Mouse (Mus musculus) CH12.LX (cell line): ENCODE measurements around the gene Tns4. TPM values are rescaled to one million over a fixed set of nuclear protein-coding genes. Genes with fewer than 3 reads are reported as not detected.

ENCODE experiments used
- DNase-seq: peaks from one replicate; pipeline ENCODE4 v3.0.0-alpha.2; 2013; ENCODE audit errors: extremely low read depth
- H3K27ac ChIP-seq: 2 replicates; pipeline ENCODE4 v1.5.1; 2012; ENCODE audit warnings: low read depth, mild to moderate bottlenecking, control low read depth, moderate library complexity; ENCODE audit not compliant: insufficient read depth
- H3K27me3 ChIP-seq: replicated peaks from 2 replicates; pipeline ENCODE3; 2012; ENCODE audit warnings: inconsistent platforms
- H3K36me3 ChIP-seq, 2 experiments: replicated peaks in 1 of 2; 2 replicates each; pipeline versions ENCODE3 to v1.6.1; 2012; ENCODE audit warnings: inconsistent platforms in 1 of 2, low read length in 1 of 2, mild to moderate bottlenecking in 1 of 2, mixed read lengths in 1 of 2, moderate library complexity in 1 of 2; ENCODE audit not compliant: control insufficient read depth in 1 of 2, insufficient read depth in 1 of 2
- H3K4me1 ChIP-seq, 2 experiments: 2 replicates each; pipeline ENCODE4 v1.6.1; 2012; ENCODE audit warnings: inconsistent platforms in 1 of 2, moderate library complexity in 1 of 2; ENCODE audit not compliant: insufficient read depth in 2 of 2, control insufficient read depth in 1 of 2
- H3K4me2 ChIP-seq: 2 replicates; pipeline ENCODE4 v1.6.1; 2012; ENCODE audit warnings: low read depth, mild to moderate bottlenecking, control low read depth; ENCODE audit not compliant: poor library complexity, insufficient read depth, severe bottlenecking
- H3K4me3 ChIP-seq, 3 experiments: fragments of 150-350 bp in 1 of 3; sonication (generic) in 1 of 3; replicated peaks in 1 of 3; 2 replicates each; pipeline versions ENCODE3 to v1.5.1; 2011 to 2012; ENCODE audit warnings: low read depth in 2 of 3, low read length in 2 of 3, mild to moderate bottlenecking in 2 of 3, moderate library complexity in 2 of 3, control low read depth in 1 of 3, improper control_type of control experiment in 1 of 3, inconsistent platforms in 1 of 3, mixed read lengths in 1 of 3; ENCODE audit not compliant: poor library complexity in 1 of 3
- H3K79me2 ChIP-seq: replicated peaks from 2 replicates; pipeline ENCODE4 v1.6.1; 2012; ENCODE audit warnings: mild to moderate bottlenecking, moderate library complexity; ENCODE audit not compliant: control insufficient read depth, poor library complexity, insufficient read depth, severe bottlenecking; ENCODE audit errors: extremely low read depth
- H3K9ac ChIP-seq: 2 replicates; pipeline ENCODE4 v1.6.1; 2012; ENCODE audit warnings: low read depth, mild to moderate bottlenecking, control low read depth, moderate library complexity; ENCODE audit not compliant: insufficient read depth
- H3K9me3 ChIP-seq: replicated peaks from 2 replicates; pipeline ENCODE3; 2012; ENCODE audit warnings: low read length, inconsistent platforms, mixed read lengths
- CHD1 ChIP-seq: IDR thresholded peaks from 2 replicates; pipeline ENCODE4 v1.6.1; 2012; ENCODE audit warnings: low read depth, low read length, improper control_type of control experiment, inconsistent platforms
- CTCF ChIP-seq, 2 experiments: IDR thresholded peaks in 1 of 2; conservative IDR thresholded peaks in 1 of 2; 2 replicates each; pipeline ENCODE4 v1.5.1; 2011 to 2012; ENCODE audit warnings: low read depth in 2 of 2, low read length in 2 of 2, improper control_type of control experiment in 1 of 2, inconsistent platforms in 1 of 2, mild to moderate bottlenecking in 1 of 2, moderate library complexity in 1 of 2
- E2F4 ChIP-seq: IDR thresholded peaks from 2 replicates; pipeline ENCODE4 v1.6.1; 2011; ENCODE audit warnings: low read depth, low read length, improper control_type of control experiment; ENCODE audit not compliant: insufficient replicate concordance
- ETS1 ChIP-seq: conservative IDR thresholded peaks from 2 replicates; pipeline ENCODE4 v1.6.1; 2012; ENCODE audit warnings: low read depth, mild to moderate bottlenecking, inconsistent platforms, low read length, improper control_type of control experiment, moderate library complexity
- GABPA ChIP-seq: IDR thresholded peaks from 2 replicates; pipeline ENCODE4 v1.6.1; 2012; ENCODE audit warnings: low read depth, low read length, improper control_type of control experiment, inconsistent platforms; ENCODE audit not compliant: insufficient replicate concordance
- JUND ChIP-seq: conservative IDR thresholded peaks from 2 replicates; pipeline ENCODE4 v1.6.1; 2011; ENCODE audit warnings: low read depth, low read length, improper control_type of control experiment
- MAX ChIP-seq: IDR thresholded peaks from 2 replicates; pipeline ENCODE4 v1.6.1; 2011; ENCODE audit warnings: low read length, improper control_type of control experiment
- MAZ ChIP-seq: IDR thresholded peaks from 2 replicates; pipeline ENCODE4 v1.6.1; 2012; ENCODE audit warnings: low read depth, mild to moderate bottlenecking, inconsistent platforms, low read length, improper control_type of control experiment, moderate library complexity
- MEF2A ChIP-seq: IDR thresholded peaks from 2 replicates; pipeline ENCODE4 v1.6.1; 2014; ENCODE audit warnings: low read depth, mild to moderate bottlenecking, inconsistent platforms, low read length, improper control_type of control experiment, borderline replicate concordance
- NRF1 ChIP-seq: IDR thresholded peaks from 2 replicates; pipeline ENCODE4 v1.6.1; 2014; ENCODE audit warnings: low read depth, mild to moderate bottlenecking, inconsistent platforms, low read length, improper control_type of control experiment, moderate library complexity
- PAX5 ChIP-seq: IDR thresholded peaks from 2 replicates; pipeline ENCODE4 v1.6.1; 2012; ENCODE audit warnings: low read length, inconsistent platforms, mixed read lengths
- RAD21 ChIP-seq: IDR thresholded peaks from 2 replicates; pipeline ENCODE4 v1.6.1; 2011; ENCODE audit warnings: low read depth, mild to moderate bottlenecking, low read length, improper control_type of control experiment, moderate library complexity
- SIN3A ChIP-seq: IDR thresholded peaks from 2 replicates; pipeline ENCODE4 v1.6.1; 2012; ENCODE audit warnings: low read length, improper control_type of control experiment, inconsistent platforms
- UBTF ChIP-seq: IDR thresholded peaks from 2 replicates; pipeline ENCODE4 v1.6.1; 2012; ENCODE audit warnings: low read depth, mild to moderate bottlenecking, inconsistent platforms, low read length, improper control_type of control experiment, moderate library complexity
- USF1 ChIP-seq: IDR thresholded peaks from 2 replicates; pipeline ENCODE4 v1.6.1; 2014; ENCODE audit warnings: low read depth, mild to moderate bottlenecking, inconsistent platforms, low read length, improper control_type of control experiment
- USF2 ChIP-seq: conservative IDR thresholded peaks from 2 replicates; pipeline ENCODE4 v1.6.1; 2011; ENCODE audit warnings: low read depth, low read length, improper control_type of control experiment
- ZKSCAN1 ChIP-seq: IDR thresholded peaks from 2 replicates; pipeline ENCODE4 v1.6.1; 2012; ENCODE audit warnings: low read depth, inconsistent platforms, low read length, improper control_type of control experiment, borderline replicate concordance
- dilution Hi-C: fragments of 300-500 bp; cut with MboI; formaldehyde crosslinking; loops from 2 replicates; pipeline ENCODE4 v1.14.3; 2020; ENCODE audit warnings: low sequenced_read_pairs; ENCODE audit not compliant: extremely low pct_unique_long_range_greater_than_20kb, extremely low pct_ligation_motif_present
- in situ Hi-C: fragments of 300-500 bp; cut with MboI; formaldehyde crosslinking; loops from 3 replicates; pipeline ENCODE4 v1.14.3; 2019; ENCODE audit warnings: low sequenced_read_pairs, low pct_ligation_motif_present, low pct_unique_long_range_greater_than_20kb, mixed read lengths
- polyA plus RNA-seq: library from polyadenylated mRNA; unstranded; fragments of >175 nt; gene quantifications from 2 replicates; pipeline ENCODE4 v1.2.1, GENCODE M21; 2012; ENCODE audit warnings: low read depth; ENCODE audit not compliant: insufficient read length
- total RNA-seq, 2 experiments: library from RNA; depleted of rRNA; stranded (reverse); fragments of 300-350 nt in 1 of 2; fragments of >200 nt in 1 of 2; gene quantifications; 2 replicates each; pipeline ENCODE4 v1.2.3; 2012 to 2014

Tns4 gene
- total and polyA plus RNA-seq, 3 experiments, result 0.04 to 0.11 TPM; not detected in 1

DNA sequence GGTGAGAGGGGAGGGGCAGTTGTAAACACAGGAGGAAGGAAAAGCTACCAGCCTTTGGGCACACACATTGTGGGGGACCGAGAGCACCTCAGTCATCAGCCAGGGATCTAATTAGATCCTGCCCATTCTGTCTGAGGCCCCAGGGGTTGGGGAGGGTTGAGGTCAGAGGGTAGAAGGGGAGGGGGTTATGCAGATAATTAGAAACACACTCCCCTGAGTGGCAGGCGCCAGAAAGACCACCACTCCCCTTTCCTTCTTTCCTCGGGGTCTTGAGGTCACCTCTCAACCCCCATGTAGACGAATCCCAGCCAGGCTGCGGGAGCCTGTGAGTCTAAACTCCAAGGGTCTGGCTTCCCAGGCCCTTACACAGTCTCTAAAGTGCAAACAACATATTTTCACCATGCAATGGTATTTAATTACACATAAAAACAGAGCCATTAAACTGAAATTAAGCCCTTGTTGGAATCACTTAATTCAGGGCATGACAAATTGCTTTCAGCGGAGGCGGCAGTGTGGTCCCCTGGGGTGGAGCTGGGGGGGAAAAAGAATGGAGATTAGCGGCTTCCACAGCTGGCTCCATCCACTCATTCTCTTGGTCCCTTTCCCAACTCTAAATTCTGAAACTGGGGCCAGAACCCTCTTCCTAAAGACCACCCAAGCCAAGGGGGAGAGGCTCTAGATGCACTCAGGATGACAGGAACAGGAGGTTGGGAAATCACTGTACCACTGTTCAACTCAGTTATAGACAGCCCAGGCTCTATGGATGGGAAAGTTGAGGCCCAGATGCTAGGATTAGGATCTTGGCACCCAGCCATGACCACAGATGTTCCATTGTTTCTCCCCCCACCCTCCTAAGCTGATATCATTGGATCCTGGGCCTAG is 33.3 kb downstream of the Tns4 start:
- in situ Hi-C loops, result no loop called here
- H3K4me3 ChIP-seq, result no peak overlapping the region
- H3K36me3 ChIP-seq, result no peaks in the 10 kb centered on the region
- dilution Hi-C loops, result no loop called here
- TF ChIP-seq NRF1 (no peak), RAD21 (no peak), CTCF (conservative IDR thresholded peaks at IDR 0.05 in 1 of 2, IDR thresholded peaks at IDR 0.05 in 1 of 2; ENCODE audit: low read depth in 2 of 2, low read length in 2 of 2) (no peak), USF1 (no peak), ZKSCAN1 (no peak), USF2 (no peak), JUND (no peak), PAX5 (no peak), UBTF (no peak), MAZ (no peak), ETS1 (no peak)
- TF ChIP-seq, all 38 proteins: peak for 0
- H3K9me3 ChIP-seq, result peaks cover 22% of the 10 kb centered on the region
- no peak overlapping the region for H3K9ac ChIP-seq
- peaks cover 0 to 2% of the 10 kb centered on the region in 2 experiments; a peak in 1 of 4 replicates for H3K4me1 ChIP-seq
- no peak overlapping the region for H3K4me2 ChIP-seq
- DNase-seq, result no peak
- peaks cover 64% of the 10 kb centered on the region for H3K27me3 ChIP-seq
- H3K27ac ChIP-seq, result no peak overlapping the region
- H3K79me2 ChIP-seq, result no peaks in the 10 kb centered on the region

- no peak for DNase-seq
- in situ Hi-C loops (no loop called here), dilution Hi-C loops (no loop called here)
- Histone ChIP-seq H3K36me3 (no peaks in the 10 kb centered on the region), H3K27ac (no peak overlapping the region), H3K4me3 (no peak overlapping the region), H3K4me2 (no peak overlapping the region), H3K27me3 (peaks cover 61% of the 10 kb centered on the region), H3K79me2 (no peaks in the 10 kb centered on the region), H3K4me1 (no peaks in the 10 kb centered on the region; a peak in 1 of 4 replicates), H3K9me3 (peaks cover 22% of the 10 kb centered on the region), H3K9ac (no peak overlapping the region)
- TF ChIP-seq GABPA, result no peak
- TF ChIP-seq SIN3A, result no peak
- TF ChIP-seq RAD21, result no peak
- no peak for TF ChIP-seq USF1
- TF ChIP-seq MAX, result no peak
- TF ChIP-seq CTCF (conservative IDR thresholded peaks at IDR 0.05 in 1 of 2, IDR thresholded peaks at IDR 0.05 in 1 of 2; ENCODE audit: low read depth in 2 of 2, low read length in 2 of 2), result no peak
- no peak for TF ChIP-seq USF2
- TF ChIP-seq CHD1, result no peak
- TF ChIP-seq E2F4, result no peak
- no peak for TF ChIP-seq MEF2A
- no peak for TF ChIP-seq MAZ
Measured at GRCm38 (mm10) chr11:99055143-99055542, 34.0 kb downstream of the Tns4 start.
